Mouse (Mus musculus): ENCODE data around the gene Vipr1.
"Not testable (repeated sequence)": the region's sequence is repeated elsewhere in the genome, so short reads cannot be mapped to it uniquely, and the experiment has no call there.

Gene Vipr1

GRCm38 (mm10) chr9:121642401-121643181, at the start of gene Vipr1:
Gene Vipr1 (plus strand): TSS chr9:121642716.
- DNase-seq (ENCODE audit: low spot score) = peak; percentile 51

DNA sequence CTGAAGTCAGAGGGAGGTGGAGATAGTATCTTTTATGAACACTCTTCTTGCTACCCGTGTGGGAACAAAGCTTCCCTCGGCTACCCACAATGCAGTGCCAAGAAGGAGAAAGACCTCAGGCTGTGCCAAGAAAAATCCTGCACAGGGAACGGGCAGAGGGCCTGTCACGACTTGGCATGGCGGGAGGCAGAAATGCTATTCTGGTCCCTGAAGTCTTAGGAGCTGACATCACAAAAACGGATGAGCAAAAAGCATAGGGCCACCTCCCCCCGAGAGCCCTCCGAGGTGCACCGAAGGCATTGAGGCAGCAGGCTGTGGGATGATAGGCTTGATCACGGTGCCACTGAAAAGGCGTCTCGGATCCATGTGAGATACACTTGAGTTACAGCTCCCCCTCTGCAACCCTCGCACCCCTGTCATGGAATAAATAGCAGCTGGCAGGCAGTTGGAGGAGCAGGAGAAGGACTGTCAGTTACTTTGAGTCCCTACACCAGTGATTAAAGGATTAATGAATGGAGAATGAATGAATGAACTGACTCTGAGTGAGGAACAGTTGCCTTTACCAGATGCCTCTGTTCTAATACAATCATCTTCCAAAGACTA, 49.5 kb upstream of the Vipr1 start:
- DNase-seq (ENCODE audit: low spot score) = no peak

DNA sequence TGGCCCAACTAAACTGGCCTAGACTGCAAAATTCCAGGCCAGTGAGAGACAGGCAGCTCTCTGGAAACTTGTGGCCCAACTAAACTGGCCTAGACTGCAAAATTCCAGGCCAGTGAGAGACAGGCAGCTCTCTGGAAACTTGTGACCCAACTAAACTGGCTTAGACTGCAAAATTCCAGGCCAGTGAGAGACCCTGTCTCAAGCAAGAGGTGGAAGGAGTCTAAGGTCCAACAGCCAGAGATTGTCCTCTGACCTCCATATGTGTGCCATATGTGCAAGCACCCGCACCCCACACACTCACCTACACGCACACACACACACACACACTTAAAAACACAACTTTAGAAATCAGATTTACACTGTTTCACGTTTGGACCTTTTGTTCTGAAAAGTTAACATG, 48.7 kb upstream of the Vipr1 start:
- DNase-seq (ENCODE audit: low spot score) = not testable (repeated sequence)

DNA sequence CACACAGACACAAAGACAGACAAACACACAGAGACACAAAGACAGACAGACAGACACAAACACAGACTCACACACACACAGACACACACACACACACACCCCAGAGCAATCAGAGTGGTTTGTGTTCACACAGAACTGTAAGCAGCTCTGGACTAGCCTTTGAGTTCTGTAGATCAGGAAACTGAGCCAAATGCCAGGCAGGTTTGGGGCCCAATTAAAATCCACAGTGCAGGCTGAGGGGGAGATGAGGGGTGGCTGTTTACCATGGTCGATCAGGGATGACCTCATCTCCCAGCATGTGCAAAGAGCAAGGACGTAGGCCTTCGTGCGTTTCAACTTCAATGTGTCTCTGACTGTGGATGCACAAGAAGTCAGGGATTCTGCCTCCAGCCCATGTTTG, 47.7 kb upstream of the Vipr1 start:
- no peak for DNase-seq (ENCODE audit: low spot score)

- DNase-seq (ENCODE audit: low spot score) = no peak
Measured at GRCm38 (mm10) chr9:121598106-121598505, 44.4 kb upstream of the Vipr1 start.

DNA sequence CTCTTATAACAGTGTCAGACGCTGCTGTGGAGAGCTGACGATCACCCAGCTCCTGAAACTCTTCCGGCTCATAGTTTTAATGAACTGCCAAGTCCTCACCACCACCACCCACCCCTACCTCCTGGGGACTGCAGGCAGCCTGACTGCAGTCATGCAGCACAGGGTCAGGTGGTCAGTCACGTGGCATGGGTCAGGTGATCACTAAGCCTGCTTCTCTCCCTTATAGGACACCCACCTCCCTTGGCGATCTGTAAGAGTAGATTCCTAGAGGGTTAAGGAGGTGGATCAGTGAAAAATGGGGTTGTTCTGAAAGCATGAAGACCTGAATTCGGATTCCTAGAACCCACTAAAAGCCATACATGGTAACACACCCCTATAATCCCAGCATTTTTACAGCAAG, 43.0 kb upstream of the Vipr1 start:
- no peak for DNase-seq (ENCODE audit: low spot score)

- no peak for DNase-seq (ENCODE audit: low spot score)
Measured at GRCm38 (mm10) chr9:121600201-121600860, 42.2 kb upstream of the Vipr1 start.

GRCm38 (mm10) chr9:121600861-121601427, 41.6 kb upstream of the Vipr1 start:
- no peak for DNase-seq (ENCODE audit: low spot score)

- DNase-seq (ENCODE audit: low spot score) = no peak
Measured at GRCm38 (mm10) chr9:121602381-121602780, 40.1 kb upstream of the Vipr1 start.

DNA sequence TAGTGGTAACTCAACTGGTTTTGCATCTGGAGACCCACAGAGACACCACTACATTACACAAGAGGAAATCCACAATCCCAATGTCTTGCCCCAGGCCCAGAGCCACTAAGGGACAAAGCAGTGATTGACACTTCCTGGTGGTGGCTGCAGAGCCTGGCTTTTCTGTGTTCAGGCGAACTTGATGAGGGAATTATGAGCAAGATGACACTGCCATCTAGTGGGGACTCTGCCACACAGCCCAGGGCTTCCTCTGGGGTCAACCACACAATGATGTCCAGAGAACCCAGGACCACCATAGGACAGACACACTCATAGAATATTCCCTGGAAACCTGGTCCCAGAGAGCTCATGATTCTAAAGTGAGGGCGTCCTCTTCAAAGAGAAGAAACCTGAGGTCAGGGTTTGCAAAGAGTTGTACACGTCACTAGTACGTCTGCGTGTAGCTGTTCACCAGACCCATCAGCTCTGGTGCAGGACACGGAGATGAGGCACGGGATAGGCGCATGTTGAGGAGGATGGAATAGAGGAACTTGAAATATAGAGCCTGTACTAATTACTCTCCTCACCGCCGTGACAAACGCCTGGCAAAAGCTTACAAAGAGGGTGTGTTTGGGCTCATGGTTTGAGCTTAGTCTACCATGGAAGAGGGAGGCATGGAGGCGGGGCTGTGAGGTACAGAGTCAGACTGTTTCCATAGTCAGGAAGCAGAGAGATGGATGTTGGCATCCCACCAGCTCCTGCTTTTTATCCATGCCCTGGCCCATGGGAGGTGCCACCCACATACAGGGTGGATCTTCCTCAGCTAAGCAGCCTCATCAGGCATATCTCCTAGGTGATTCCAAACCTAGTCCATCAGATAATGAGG, 36.9 kb upstream of the Vipr1 start:
- DNase-seq (ENCODE audit: low spot score) = peak; percentile 41

- DNase-seq (ENCODE audit: low spot score) = no peak
Measured at GRCm38 (mm10) chr9:121606498-121607096, 35.9 kb upstream of the Vipr1 start.

GRCm38 (mm10) chr9:121609381-121609780, 33.1 kb upstream of the Vipr1 start:
- no peak for DNase-seq (ENCODE audit: low spot score)

DNA sequence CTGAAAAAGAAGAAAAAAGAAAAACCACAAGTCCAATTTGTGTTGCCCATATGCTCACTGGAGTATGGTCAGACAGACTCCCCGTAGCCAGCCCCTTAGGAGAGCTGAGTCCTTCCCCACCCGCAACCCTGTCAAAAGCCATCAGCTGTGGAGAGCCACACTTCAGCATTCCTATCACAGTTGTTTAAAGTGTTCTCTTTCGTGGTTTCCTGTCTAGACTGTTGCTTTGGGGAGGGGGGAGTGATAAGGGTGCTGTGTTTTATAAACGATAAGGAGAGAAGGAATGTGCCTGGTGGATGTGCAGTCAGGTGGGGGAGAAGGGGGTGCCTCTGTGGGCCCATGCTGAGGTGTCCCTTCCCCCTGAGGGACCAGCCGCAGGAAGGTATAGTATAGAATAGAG, 29.3 kb upstream of the Vipr1 start:
- no peak for DNase-seq (ENCODE audit: low spot score)

DNA sequence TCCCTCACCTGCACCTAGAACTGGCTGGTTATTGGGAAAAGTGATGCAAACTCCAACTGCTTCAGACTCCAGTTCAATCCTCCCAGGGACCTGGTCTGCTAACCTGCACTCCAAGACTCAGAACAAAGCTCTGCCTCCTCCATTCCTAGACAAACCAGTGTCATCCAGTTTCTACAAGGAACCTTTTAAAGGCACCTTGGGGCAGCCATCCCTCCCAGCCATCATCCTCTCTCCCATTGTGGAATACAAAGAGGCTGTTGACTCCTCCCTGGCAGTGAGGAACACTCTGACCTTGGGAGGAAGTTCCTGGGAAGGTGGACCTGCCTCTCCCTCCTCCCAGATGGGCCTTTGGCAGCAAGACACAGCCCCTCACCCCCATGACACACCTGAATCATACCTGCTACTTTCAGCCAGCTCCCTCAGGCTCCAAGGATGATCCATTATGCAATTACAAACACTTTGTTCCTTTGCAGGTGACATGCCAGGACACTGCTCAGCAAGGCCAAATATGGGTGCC, 28.2 kb upstream of the Vipr1 start:
- no peak for DNase-seq (ENCODE audit: low spot score)

DNA sequence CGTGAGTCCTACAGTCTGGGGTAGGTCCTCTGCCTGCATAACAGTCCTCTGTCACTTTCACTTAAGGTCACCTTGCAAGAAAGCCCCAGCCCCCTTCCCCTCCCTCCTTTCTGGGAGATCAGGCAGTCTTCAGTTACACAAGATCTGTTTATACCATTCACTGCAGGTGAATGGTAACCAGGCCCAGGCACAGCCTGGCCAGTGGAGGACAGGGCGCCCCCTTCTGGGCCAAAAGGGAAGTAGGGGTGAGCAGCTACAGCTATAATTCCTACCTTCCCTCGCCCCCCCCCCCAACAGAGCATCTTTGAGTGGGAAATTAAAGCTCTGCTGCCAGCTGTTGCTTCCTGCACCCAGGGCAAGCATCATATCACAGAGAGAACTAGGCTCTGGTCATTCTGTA, 26.0 kb upstream of the Vipr1 start:
- no peak for DNase-seq (ENCODE audit: low spot score)

- DNase-seq (ENCODE audit: low spot score) = no peak
Measured at GRCm38 (mm10) chr9:121619441-121619840, 23.1 kb upstream of the Vipr1 start.

DNA sequence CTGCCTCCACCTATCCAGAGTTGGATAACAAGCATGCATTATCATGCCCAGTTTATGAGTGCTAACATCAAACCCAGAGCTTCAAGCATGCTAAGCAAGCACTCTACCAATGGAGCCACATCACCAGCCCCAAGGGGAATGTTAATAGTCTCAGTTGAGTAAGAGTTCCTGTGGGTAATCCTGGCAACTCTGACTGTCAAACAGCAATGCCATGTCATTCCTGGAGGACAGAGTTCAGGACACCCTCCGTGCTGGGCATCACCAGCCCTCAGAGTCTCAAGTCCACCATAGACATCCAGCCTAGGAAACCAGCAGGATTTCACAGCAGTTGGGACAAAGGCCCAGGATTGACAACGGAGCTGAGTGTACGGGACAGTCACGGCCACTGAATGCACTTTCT, 19.3 kb upstream of the Vipr1 start:
- DNase-seq (ENCODE audit: low spot score) = no peak

GRCm38 (mm10) chr9:121624920-121625319, 17.6 kb upstream of the Vipr1 start:
- DNase-seq (ENCODE audit: low spot score) = no peak

GRCm38 (mm10) chr9:121630627-121631026, 11.9 kb upstream of the Vipr1 start:
- no peak for DNase-seq (ENCODE audit: low spot score)

GRCm38 (mm10) chr9:121631946-121632345, 10.6 kb upstream of the Vipr1 start:
- no peak for DNase-seq (ENCODE audit: low spot score)

GRCm38 (mm10) chr9:121632891-121633290, 9.6 kb upstream of the Vipr1 start:
- DNase-seq (ENCODE audit: low spot score) = no peak

Measured in ovary, adult 18-20 months (tissue).